In the genomic region with DNA sequence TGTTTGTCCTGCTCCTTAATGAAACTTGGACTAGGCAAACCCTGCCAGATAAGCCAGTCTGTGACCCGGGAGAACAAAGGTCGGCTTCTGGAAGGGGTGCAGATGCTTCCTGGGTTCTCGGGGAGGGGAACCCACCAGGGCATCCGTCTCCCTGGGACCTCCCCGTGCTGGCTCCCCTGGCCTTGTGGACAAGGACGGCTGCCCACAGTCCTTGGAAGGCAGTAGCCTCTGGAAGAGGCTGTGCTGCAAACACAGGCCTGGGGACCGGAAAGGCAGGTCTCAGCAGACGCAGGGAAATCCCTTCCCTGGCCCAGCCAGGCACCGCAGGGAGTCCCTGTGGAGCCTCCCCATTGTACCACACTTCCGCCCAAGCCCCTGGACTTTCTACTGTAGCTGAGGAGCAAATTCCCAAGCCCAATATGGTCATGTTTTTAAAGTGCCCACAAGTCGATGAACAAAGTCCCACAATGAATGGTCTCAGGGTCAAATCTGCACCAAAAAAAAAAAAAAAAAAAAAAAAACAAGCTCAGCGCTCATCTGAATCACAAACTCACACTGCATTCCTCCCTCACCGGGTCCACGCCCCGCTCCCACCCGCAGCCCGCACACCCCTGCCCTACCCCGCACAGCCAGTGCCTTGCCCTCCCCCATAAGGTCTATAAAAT, we compare ENCODE assay signal across 10 mouse cellular contexts. TPM values are rescaled to one million over a fixed set of nuclear protein-coding genes. Genes with fewer than 3 reads are reported as not detected.
DNase-seq lines count a peak whose midpoint lies in the region; ATAC-seq and TF ChIP-seq lines count a peak whose summit lies in the region.
"Had no signal": no experiment of that assay in that cellular context is flagged by ENCODE, and none has a peak within 500 bp of the region (broad histone marks: within the 10 kb centered on the region; RNA-seq: fewer than 3 reads in every experiment).

No protein-coding gene starts in this region.

- no peaks in the 10 kb centered on the region for H3K4me1 ChIP-seq in liver, adult 2 months (ENCODE audit: control insufficient read depth, insufficient read depth, low read length)
- H3K4me1 ChIP-seq in liver, embryonic 12.5 days = peaks cover 8% of the 10 kb centered on the region; the same call in 1 of the 2 replicates
- peaks cover 5% of the 10 kb centered on the region; the same call in 1 of the 2 replicates for H3K4me1 ChIP-seq in lung, postnatal 0 days (ENCODE audit: insufficient read depth, low read depth, low read length)

- TF ChIP-seq CTCF in liver, adult 2 months (IDR thresholded peaks at IDR 0.05; ENCODE audit: low read depth, low read length) = no peak
- TF ChIP-seq CTCF in lung, postnatal 0 days (IDR thresholded peaks at IDR 0.05) = no peak

- no peaks in the 10 kb centered on the region for H3K27me3 ChIP-seq in liver, adult 2 months (ENCODE audit: control insufficient read depth, insufficient read depth, low read length)
- H3K27me3 ChIP-seq in liver, embryonic 12.5 days (replicated peaks) = peaks cover 8% of the 10 kb centered on the region; the same call in 1 of the 2 replicates
- H3K27me3 ChIP-seq in lung, postnatal 0 days (replicated peaks; ENCODE audit: insufficient read depth, low read length) = no peaks in the 10 kb centered on the region

- H3K27ac ChIP-seq in liver, adult 2 months (replicated peaks; ENCODE audit: insufficient read depth, low read depth, low read length) = peak overlapping the region; percentile 21
- H3K27ac ChIP-seq in liver, embryonic 12.5 days = no peak overlapping the region
- peak overlapping the region; percentile 57 for H3K27ac ChIP-seq in lung, postnatal 0 days (ENCODE audit: low read length)

- H3K4me2 ChIP-seq in liver, embryonic 12.5 days = no peak overlapping the region; the same call in 1 of the 2 replicates
- no peak overlapping the region for H3K4me2 ChIP-seq in lung, postnatal 0 days (replicated peaks; ENCODE audit: low read depth, low read length)

- 49% methylated on average over 18 of the region's 18 CpGs for WGBS in liver, adult 2 months
- WGBS in liver, embryonic 12.5 days (ENCODE audit: insufficient replicate concordance) = 24% methylated on average over 18 of the region's 18 CpGs
- WGBS in lung, postnatal 0 days = 29% methylated on average over 18 of the region's 18 CpGs

- TF ChIP-seq EP300 in lung, postnatal 0 days (IDR thresholded peaks at IDR 0.05) = peak; percentile 57

- no peak for TF ChIP-seq POLR2A in liver, adult 2 months (IDR thresholded peaks at IDR 0.05; ENCODE audit: extremely low read depth, insufficient read depth, low read length)

- no peak for ATAC-seq in liver, embryonic 12.5 days
- peak; percentile 89 for ATAC-seq in lung, postnatal 0 days
- no peak for ATAC-seq in megakaryocyte-erythroid progenitor cell, adult 5-6 weeks (replicated peaks; ENCODE audit: low FRiP score, low TSS enrichment, poor library complexity, severe bottlenecking)

- H3K9ac ChIP-seq in liver, adult 2 months (ENCODE audit: low read depth, low read length) = no peak overlapping the region
- no peak overlapping the region for H3K9ac ChIP-seq in liver, embryonic 12.5 days
- no peak overlapping the region for H3K9ac ChIP-seq in lung, postnatal 0 days (replicated peaks; ENCODE audit: low read depth)

- H3K79me2 ChIP-seq in liver, adult 2 months (ENCODE audit: control insufficient read depth, insufficient read depth, low read length) = no peaks in the 10 kb centered on the region

- H3K9me3 ChIP-seq in liver, embryonic 12.5 days (replicated peaks) = no peaks in the 10 kb centered on the region
- H3K9me3 ChIP-seq in lung, postnatal 0 days (ENCODE audit: low read length) = no peaks in the 10 kb centered on the region

- no peak overlapping the region for H3K4me3 ChIP-seq in liver, adult 2 months (ENCODE audit: insufficient read depth, low read depth, low read length)
- no peak overlapping the region for H3K4me3 ChIP-seq in liver, embryonic 12.5 days
- no peak overlapping the region for H3K4me3 ChIP-seq in lung, postnatal 0 days (ENCODE audit: low read depth, low read length)

- no peak for DNase-seq in liver, adult 2 months (ENCODE audit: extremely low read depth, low read depth, low spot score)
- peak; percentile 99 for DNase-seq in heart, adult 11 months
- peak; percentile 75 for DNase-seq in kidney, adult 11 months
- DNase-seq in lung, postnatal 0 days (ENCODE audit: low spot score) = peak; percentile 56
- no peak for DNase-seq in thymus, postnatal 10 days (ENCODE audit: low spot score in 2 of 2)
- no peak for DNase-seq in urinary bladder, postnatal 10 days (ENCODE audit: low spot score)

- H3K36me3 ChIP-seq in liver, adult 2 months (ENCODE audit: control insufficient read depth, insufficient read depth, low read length) = no peaks in the 10 kb centered on the region
- H3K36me3 ChIP-seq in liver, embryonic 12.5 days = no peaks in the 10 kb centered on the region
- no peaks in the 10 kb centered on the region for H3K36me3 ChIP-seq in lung, postnatal 0 days (ENCODE audit: insufficient read depth, low read length)
- H3K36me3 ChIP-seq: G1E had no signal

RNA-seq across cellular contexts. Expression of a gene that starts 53.5 kb away (rescaled TPM):
- total RNA-seq in liver, adult 2 months (2014; rRNA removed) = not detected in 2 replicates
- not detected in 2 replicates for polyA plus RNA-seq in liver, adult 2 months (2012; rRNA removed)
- not detected in 2 replicates for polyA plus RNA-seq in liver, embryonic 12.5 days (2016; fragmentation: Nextera tagmentation; extraction: Ambion mirVana)
- not detected in 2 replicates for polyA plus RNA-seq in lung, postnatal 0 days (2015; fragmentation: Nextera tagmentation; extraction: Ambion mirVana)
- not detected in 2 replicates for total RNA-seq in megakaryocyte-erythroid progenitor cell, adult 5-6 weeks (2014; fragmentation: Nextera tagmentation)
- total RNA-seq in megakaryocyte-erythroid progenitor cell, adult 5-6 weeks (2017) = not detected in 2 replicates
- total RNA-seq: G1E; gastrocnemius, adult 8-10 months had no signal
- polyA plus RNA-seq: G1E had no signal

Comparison
In these comparisons a context has a peak if more than half of its experiments do, and no peak if none do; other contexts are left out.
1. DNase-seq: peak in heart, adult 11 months (single experiment), kidney, adult 11 months (single experiment) and lung, postnatal 0 days (single experiment); none in liver, adult 2 months (single experiment), thymus, postnatal 10 days (0 of 2) and urinary bladder, postnatal 10 days (single experiment).